Mouse (Mus musculus): ENCODE measurements at regions not wholly inside any gene's neighbourhood (a gene's known extent, or its start where the extent isn't known, plus 50 kb on each side); places are given as distances from the start of the nearest gene placed in this dataset.

DNA sequence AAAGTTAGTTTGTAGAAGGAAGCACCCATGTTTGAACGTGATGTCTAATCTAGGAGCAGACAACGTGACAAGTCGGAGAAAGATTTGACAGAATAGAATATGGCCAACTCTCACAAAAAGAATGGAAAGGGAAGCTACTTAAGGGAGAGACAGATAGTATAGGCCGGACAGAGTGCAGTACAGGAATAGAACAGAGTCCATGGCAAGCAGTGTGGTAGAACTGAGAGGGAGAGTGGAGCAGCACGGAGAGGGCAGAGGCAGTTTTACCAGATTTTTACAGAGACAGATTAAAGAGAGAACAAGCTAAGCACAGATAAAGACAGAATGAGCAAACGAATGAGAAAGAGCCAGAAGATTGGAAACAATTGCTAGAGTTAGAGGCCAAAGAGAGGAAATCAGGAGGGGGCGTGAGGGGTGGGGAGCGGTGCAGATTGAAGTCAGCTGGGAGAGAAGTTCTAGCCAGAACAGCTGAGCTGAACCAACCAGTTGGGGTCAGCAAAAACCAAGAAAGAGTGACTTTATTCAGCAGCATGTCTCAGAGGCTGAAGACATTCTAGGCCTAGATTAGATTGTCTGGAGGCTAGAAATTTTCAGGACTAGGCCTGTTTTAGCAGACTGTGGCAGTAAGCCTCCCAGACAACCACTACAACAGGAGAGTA lies 464.1 kb downstream of the Gm9195 start:
- no peak for TF ChIP-seq MAX (IDR thresholded peaks at IDR 0.05; ENCODE audit: low read depth)
- no peak for TF ChIP-seq POLR2A (IDR thresholded peaks at IDR 0.05; ENCODE audit: insufficient read length, low read depth)
- no peak for TF ChIP-seq USF1 (IDR thresholded peaks at IDR 0.05; ENCODE audit: low read depth)
- no peak for TF ChIP-seq E2F4 (IDR thresholded peaks at IDR 0.05; ENCODE audit: insufficient read depth)
- no peak for TF ChIP-seq MYOG (IDR thresholded peaks at IDR 0.05; ENCODE audit: control insufficient read depth in 1 of 3, insufficient read depth in 1 of 3, insufficient read length in 2 of 3, low read depth in 2 of 3)
- no peak for TF ChIP-seq TCF12 (IDR thresholded peaks at IDR 0.05; ENCODE audit: insufficient read depth, poor library complexity, severe bottlenecking)
- TF ChIP-seq MYOD1 (IDR thresholded peaks at IDR 0.05; ENCODE audit: control insufficient read depth in 1 of 3, insufficient read length in 2 of 3, low read depth in 2 of 3) = no peak
- no peak for TF ChIP-seq TCF3 (IDR thresholded peaks at IDR 0.05; ENCODE audit: insufficient read length, low read depth)
- no peak for TF ChIP-seq POLR2AphosphoS2 (IDR thresholded peaks at IDR 0.05; ENCODE audit: insufficient read length, low read depth)
- no peak for TF ChIP-seq SRF (IDR thresholded peaks at IDR 0.05; ENCODE audit: control insufficient read depth, insufficient read length, low read depth)
- TF ChIP-seq CEBPB (IDR thresholded peaks at IDR 0.05; ENCODE audit: insufficient read depth, poor library complexity, severe bottlenecking) = no peak
